Mouse (Mus musculus): ENCODE measurements around the gene Gabrg3. TPM values are rescaled to one million over a fixed set of nuclear protein-coding genes. Genes with fewer than 3 reads are reported as not detected.

Gabrg3 gene
- polyA plus RNA-seq, 1 experiment from 2014 or later, result 0.12 TPM

DNA sequence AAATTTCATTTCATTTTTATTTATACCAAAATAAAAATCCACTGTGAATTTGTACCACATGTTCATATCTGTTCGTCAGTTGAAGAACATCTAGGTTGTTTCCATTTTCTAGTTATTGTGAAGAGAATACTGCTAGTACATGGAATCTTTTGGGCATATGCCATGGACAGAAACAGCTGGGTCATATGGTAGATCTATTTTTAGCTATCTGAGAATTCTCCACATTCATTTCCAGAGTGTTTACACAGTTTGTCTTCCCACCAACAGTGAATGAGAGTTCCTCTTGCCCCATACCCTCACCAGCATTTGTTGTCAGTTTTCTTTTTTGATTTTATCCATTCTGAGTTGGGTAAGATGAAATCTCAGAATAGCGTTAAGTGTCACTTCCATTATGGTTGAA lies 75.0 kb downstream of the Gabrg3 start:
- no peaks in the 10 kb centered on the region for H3K27me3 ChIP-seq
- no peak for ATAC-seq (ENCODE audit: insufficient read depth)
- no peak overlapping the region for H3K27ac ChIP-seq (replicated peaks)
- H3K4me3 ChIP-seq (replicated peaks), result no peak overlapping the region
- no peaks in the 10 kb centered on the region for H3K4me1 ChIP-seq (replicated peaks)
- 59% methylated on average over 2 of the region's 2 CpGs for WGBS (ENCODE audit: insufficient replicate concordance)
- H3K36me3 ChIP-seq (replicated peaks), result no peaks in the 10 kb centered on the region
- H3K9me3 ChIP-seq (replicated peaks), result no peaks in the 10 kb centered on the region
- no peak overlapping the region for H3K4me2 ChIP-seq
- no peak overlapping the region for H3K9ac ChIP-seq

DNA sequence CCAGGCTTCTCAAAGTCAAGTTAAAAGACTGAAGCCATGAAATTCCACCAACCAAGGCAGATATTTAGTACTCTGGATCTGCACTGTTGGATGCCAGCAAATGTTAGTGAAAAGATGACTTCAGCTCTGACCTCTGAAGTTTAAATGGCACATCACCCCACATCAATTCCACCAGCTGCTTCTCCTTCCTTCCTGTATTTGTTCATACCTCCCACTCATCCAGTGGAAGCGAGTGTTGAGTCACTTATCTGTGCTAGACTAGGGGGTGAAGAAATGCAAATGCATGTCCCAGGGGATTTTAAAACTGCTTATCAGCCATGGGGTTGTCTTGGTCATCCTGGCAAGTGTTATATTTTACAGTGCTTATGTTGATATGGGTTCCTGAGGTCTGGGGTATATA lies 79.7 kb downstream of the Gabrg3 start:
- no peak overlapping the region for H3K9ac ChIP-seq
- H3K4me3 ChIP-seq (replicated peaks), result no peak overlapping the region
- no peak overlapping the region for H3K27ac ChIP-seq (replicated peaks)
- H3K4me2 ChIP-seq, result no peak overlapping the region
- H3K36me3 ChIP-seq (replicated peaks), result no peaks in the 10 kb centered on the region
- no peak for ATAC-seq (ENCODE audit: insufficient read depth)
- no peaks in the 10 kb centered on the region for H3K27me3 ChIP-seq
- WGBS (ENCODE audit: insufficient replicate concordance), result 10% methylated on average over 1 of the region's 1 CpGs
- H3K9me3 ChIP-seq (replicated peaks), result no peaks in the 10 kb centered on the region
- no peaks in the 10 kb centered on the region for H3K4me1 ChIP-seq (replicated peaks)

GRCm38 (mm10) chr7:57296639-57297038 lies 90.3 kb downstream of the Gabrg3 start:
- no peaks in the 10 kb centered on the region for H3K9me3 ChIP-seq (replicated peaks)
- WGBS (ENCODE audit: insufficient replicate concordance), result 49% methylated on average over 3 of the region's 3 CpGs
- no peak for ATAC-seq (ENCODE audit: insufficient read depth)
- H3K4me1 ChIP-seq (replicated peaks), result no peaks in the 10 kb centered on the region
- no peak overlapping the region for H3K4me2 ChIP-seq
- H3K27ac ChIP-seq (replicated peaks), result no peak overlapping the region
- no peak overlapping the region for H3K9ac ChIP-seq
- H3K4me3 ChIP-seq (replicated peaks), result no peak overlapping the region
- H3K36me3 ChIP-seq (replicated peaks), result no peaks in the 10 kb centered on the region
- no peaks in the 10 kb centered on the region for H3K27me3 ChIP-seq

DNA sequence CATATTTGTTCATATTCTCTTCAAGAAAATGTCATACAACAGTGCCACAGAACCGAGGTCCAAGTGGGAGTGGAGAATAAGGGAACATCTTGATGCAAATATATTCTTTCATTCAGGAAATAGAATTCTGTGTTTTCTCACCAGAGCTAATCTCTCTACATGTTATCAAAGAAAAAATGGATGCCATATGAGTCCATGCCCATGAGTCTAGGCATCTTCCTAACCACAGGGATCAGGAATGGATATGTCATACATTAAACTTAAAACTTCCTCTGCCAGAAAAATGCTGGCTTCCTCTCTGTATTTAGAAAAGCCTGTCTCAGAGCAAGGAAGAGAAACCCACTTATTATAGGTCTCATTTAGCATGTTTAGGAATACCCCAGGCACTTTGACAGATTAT lies 92.9 kb downstream of the Gabrg3 start:
- no peaks in the 10 kb centered on the region for H3K36me3 ChIP-seq (replicated peaks)
- no peaks in the 10 kb centered on the region for H3K27me3 ChIP-seq
- no peak overlapping the region for H3K4me2 ChIP-seq
- no peaks in the 10 kb centered on the region for H3K9me3 ChIP-seq (replicated peaks)
- H3K4me3 ChIP-seq (replicated peaks), result no peak overlapping the region
- H3K9ac ChIP-seq, result no peak overlapping the region
- no peak overlapping the region for H3K27ac ChIP-seq (replicated peaks)
- WGBS (ENCODE audit: insufficient replicate concordance), result 49% methylated on average over 1 of the region's 1 CpGs
- ATAC-seq (ENCODE audit: insufficient read depth), result no peak
- no peaks in the 10 kb centered on the region for H3K4me1 ChIP-seq (replicated peaks)

DNA sequence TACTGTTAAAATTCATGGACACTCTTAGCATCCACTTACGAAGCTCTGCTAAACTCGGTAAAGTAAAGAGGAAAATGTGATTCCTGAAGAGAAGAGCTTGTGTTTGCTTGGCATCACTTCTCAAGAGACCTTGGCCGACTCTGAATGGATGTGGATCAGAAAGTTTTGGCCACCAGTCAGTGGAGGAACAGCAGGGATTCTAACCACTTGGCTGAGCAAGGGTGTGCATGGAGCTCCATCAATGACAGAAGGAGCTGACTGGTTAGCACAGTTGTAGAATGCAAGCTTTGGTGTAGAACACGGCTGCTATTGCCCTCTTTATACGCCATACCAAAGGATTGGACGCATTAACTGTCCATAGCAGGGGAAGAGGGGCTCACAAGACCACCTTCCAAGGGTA lies 93.4 kb downstream of the Gabrg3 start:
- H3K27me3 ChIP-seq, result no peaks in the 10 kb centered on the region
- no peak overlapping the region for H3K4me2 ChIP-seq
- H3K4me1 ChIP-seq (replicated peaks), result no peaks in the 10 kb centered on the region
- no peak for ATAC-seq (ENCODE audit: insufficient read depth)
- H3K27ac ChIP-seq (replicated peaks), result no peak overlapping the region
- 63% methylated on average over 6 of the region's 6 CpGs for WGBS (ENCODE audit: insufficient replicate concordance)
- H3K4me3 ChIP-seq (replicated peaks), result no peak overlapping the region
- H3K9me3 ChIP-seq (replicated peaks), result no peaks in the 10 kb centered on the region
- H3K9ac ChIP-seq, result no peak overlapping the region
- no peaks in the 10 kb centered on the region for H3K36me3 ChIP-seq (replicated peaks)

DNA sequence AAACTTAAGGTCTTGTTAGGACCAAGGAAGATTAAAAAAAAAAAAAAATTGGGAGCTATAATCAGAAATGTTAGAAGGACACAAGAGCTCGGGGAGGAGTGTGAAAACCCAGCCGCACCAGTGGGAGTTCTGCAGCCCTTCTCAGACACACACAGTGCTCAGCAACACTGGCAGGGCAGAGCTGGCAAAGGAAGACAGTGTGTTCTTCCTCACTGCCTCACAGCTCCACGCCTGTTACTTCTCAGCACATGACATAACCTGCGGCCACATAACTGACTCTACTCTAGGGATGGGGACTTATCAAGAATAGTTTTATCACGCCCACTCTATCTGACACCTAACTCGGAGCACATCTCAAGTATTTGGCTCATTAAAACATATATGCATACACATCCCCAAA lies 103.8 kb downstream of the Gabrg3 start:
- Histone ChIP-seq H3K4me3 (replicated peaks) (no peak overlapping the region), H3K27ac (replicated peaks) (no peak overlapping the region), H3K36me3 (replicated peaks) (no peaks in the 10 kb centered on the region), H3K27me3 (no peaks in the 10 kb centered on the region), H3K9ac (no peak overlapping the region), H3K4me2 (no peak overlapping the region), H3K4me1 (replicated peaks) (no peaks in the 10 kb centered on the region), H3K9me3 (replicated peaks) (no peaks in the 10 kb centered on the region)
- WGBS (ENCODE audit: insufficient replicate concordance), result 61% methylated on average over 6 of the region's 6 CpGs
- no peak for ATAC-seq (ENCODE audit: insufficient read depth)

- 66% methylated on average over 3 of the region's 3 CpGs for WGBS (ENCODE audit: insufficient replicate concordance)
- no peak overlapping the region for H3K4me2 ChIP-seq
- no peak overlapping the region for H3K27ac ChIP-seq (replicated peaks)
- H3K36me3 ChIP-seq (replicated peaks), result no peaks in the 10 kb centered on the region
- H3K9ac ChIP-seq, result no peak overlapping the region
- H3K4me1 ChIP-seq (replicated peaks), result no peaks in the 10 kb centered on the region
- no peak for ATAC-seq (ENCODE audit: insufficient read depth)
- no peak overlapping the region for H3K4me3 ChIP-seq (replicated peaks)
- no peaks in the 10 kb centered on the region for H3K9me3 ChIP-seq (replicated peaks)
- H3K27me3 ChIP-seq, result no peaks in the 10 kb centered on the region
These were observed 108.1 kb downstream of the Gabrg3 start for GRCm38 (mm10) chr7:57278841-57279240.

DNA sequence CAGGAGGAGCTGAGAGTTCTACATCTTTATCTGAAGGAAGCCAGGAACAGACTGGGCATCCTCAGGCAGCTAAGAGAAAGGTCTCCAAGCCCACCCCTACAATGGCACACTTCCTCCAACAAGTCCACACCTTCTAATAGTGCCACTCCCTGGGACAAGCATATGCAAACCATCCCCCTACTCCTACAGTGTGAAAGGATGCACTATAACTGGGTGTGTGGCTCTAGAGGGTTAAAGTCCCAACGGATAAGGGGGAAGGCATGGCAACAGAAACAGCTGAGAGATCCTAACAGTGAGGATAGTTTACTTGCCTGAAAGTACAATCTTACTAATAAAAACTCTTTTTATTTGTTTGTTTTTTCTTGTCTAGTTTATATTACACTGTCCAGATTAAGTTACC lies 126.8 kb downstream of the Gabrg3 start:
- Histone ChIP-seq H3K27me3 (no peaks in the 10 kb centered on the region), H3K4me3 (replicated peaks) (no peak overlapping the region), H3K27ac (replicated peaks) (no peak overlapping the region), H3K4me1 (replicated peaks) (no peaks in the 10 kb centered on the region), H3K9ac (no peak overlapping the region), H3K4me2 (no peak overlapping the region), H3K9me3 (replicated peaks) (no peaks in the 10 kb centered on the region), H3K36me3 (replicated peaks) (no peaks in the 10 kb centered on the region)
- 49% methylated on average over 1 of the region's 1 CpGs for WGBS (ENCODE audit: insufficient replicate concordance)
- no peak for ATAC-seq (ENCODE audit: insufficient read depth)

GRCm38 (mm10) chr7:57258893-57259574 lies 128.0 kb downstream of the Gabrg3 start:
- no peaks in the 10 kb centered on the region for H3K9me3 ChIP-seq (replicated peaks)
- no peaks in the 10 kb centered on the region for H3K36me3 ChIP-seq (replicated peaks)
- no peak overlapping the region for H3K4me2 ChIP-seq
- no peaks in the 10 kb centered on the region for H3K4me1 ChIP-seq (replicated peaks)
- H3K9ac ChIP-seq, result no peak overlapping the region
- no peak overlapping the region for H3K27ac ChIP-seq (replicated peaks)
- no peak overlapping the region for H3K4me3 ChIP-seq (replicated peaks)
- WGBS (ENCODE audit: insufficient replicate concordance), result 40% methylated on average over 5 of the region's 5 CpGs
- no peaks in the 10 kb centered on the region for H3K27me3 ChIP-seq
- no peak for ATAC-seq (ENCODE audit: insufficient read depth)

GRCm38 (mm10) chr7:57243981-57244380 lies 143.0 kb downstream of the Gabrg3 start:
- H3K27ac ChIP-seq (replicated peaks), result no peak overlapping the region
- H3K27me3 ChIP-seq, result no peaks in the 10 kb centered on the region
- no peak overlapping the region for H3K4me2 ChIP-seq
- no peaks in the 10 kb centered on the region for H3K4me1 ChIP-seq (replicated peaks)
- ATAC-seq (ENCODE audit: insufficient read depth), result no peak
- no peak overlapping the region for H3K9ac ChIP-seq
- no peaks in the 10 kb centered on the region for H3K36me3 ChIP-seq (replicated peaks)
- 51% methylated on average over 4 of the region's 4 CpGs for WGBS (ENCODE audit: insufficient replicate concordance)
- H3K9me3 ChIP-seq (replicated peaks), result no peaks in the 10 kb centered on the region
- no peak overlapping the region for H3K4me3 ChIP-seq (replicated peaks)

GRCm38 (mm10) chr7:57214119-57214518 lies 172.9 kb downstream of the Gabrg3 start:
- H3K9me3 ChIP-seq (replicated peaks), result no peaks in the 10 kb centered on the region
- H3K4me1 ChIP-seq (replicated peaks), result no peaks in the 10 kb centered on the region
- ATAC-seq (ENCODE audit: insufficient read depth), result no peak
- no peak overlapping the region for H3K4me3 ChIP-seq (replicated peaks)
- H3K27me3 ChIP-seq, result no peaks in the 10 kb centered on the region
- no peaks in the 10 kb centered on the region for H3K36me3 ChIP-seq (replicated peaks)
- H3K9ac ChIP-seq, result no peak overlapping the region
- H3K27ac ChIP-seq (replicated peaks), result no peak overlapping the region
- H3K4me2 ChIP-seq, result no peak overlapping the region
- 62% methylated on average over 1 of the region's 1 CpGs for WGBS (ENCODE audit: insufficient replicate concordance)

DNA sequence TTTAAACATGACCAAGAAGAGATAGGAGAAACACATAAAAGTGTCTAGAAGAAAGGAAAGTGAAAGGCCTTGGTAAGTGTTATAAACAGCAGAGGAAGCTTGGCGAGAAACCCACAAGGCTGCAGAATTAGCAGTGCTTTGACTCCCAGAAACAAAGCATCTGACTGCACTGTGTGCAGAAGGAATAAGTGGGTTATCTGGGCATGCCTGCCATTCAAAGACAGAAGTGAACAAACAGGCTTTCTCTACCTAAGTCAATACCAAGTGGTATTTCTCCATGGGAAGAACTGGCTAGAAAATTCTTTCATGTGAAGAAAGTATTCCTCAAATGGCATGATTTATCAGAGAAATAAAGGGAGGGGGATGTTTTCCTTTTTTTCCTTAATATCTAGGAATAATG lies 201.0 kb downstream of the Gabrg3 start:
- 44% methylated on average over 1 of the region's 1 CpGs for WGBS (ENCODE audit: insufficient replicate concordance)
- Histone ChIP-seq H3K4me1 (replicated peaks) (no peaks in the 10 kb centered on the region), H3K9ac (no peak overlapping the region), H3K9me3 (replicated peaks) (no peaks in the 10 kb centered on the region), H3K36me3 (replicated peaks) (no peaks in the 10 kb centered on the region), H3K27ac (replicated peaks) (no peak overlapping the region), H3K4me3 (replicated peaks) (no peak overlapping the region), H3K27me3 (no peaks in the 10 kb centered on the region), H3K4me2 (no peak overlapping the region)
- no peak for ATAC-seq (ENCODE audit: insufficient read depth)
